Mouse (Mus musculus) layer of hippocampus, adult 11-12 months (tissue): Measurements from ENCODE around the gene Rtl3.
A peak's percentile ranks its signal among the peaks of the same experiment; 100 is the strongest.

Experiments
- DNase-seq: peaks from one replicate; pipeline ENCODE4 v3.0.0; 2022; ENCODE audit warnings: low spot score

Gene Rtl3

DNA sequence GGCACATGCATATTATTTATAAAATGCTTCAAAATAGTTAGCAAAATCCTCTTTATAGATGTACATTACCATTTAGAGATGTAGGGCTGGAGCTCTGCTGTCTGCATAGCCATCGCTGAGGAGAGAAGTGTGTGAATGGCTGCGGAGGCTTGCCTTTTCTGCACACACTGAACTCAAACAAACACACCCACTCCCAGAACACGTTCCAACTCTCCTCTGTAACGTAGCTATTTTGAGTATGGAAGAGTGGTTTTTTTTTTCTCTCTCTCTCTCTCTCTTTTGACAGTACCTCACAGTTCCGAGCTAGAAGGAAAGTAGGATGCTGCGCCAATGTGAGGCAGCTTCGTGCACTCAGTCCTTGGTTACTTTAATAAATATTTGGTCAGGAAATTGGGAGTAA, at the start of gene Rtl3:
TSS of gene Rtl3 (minus strand) at position 236 of the 400 bp plus-strand sequence.
- peak; percentile 20 for DNase-seq

DNA sequence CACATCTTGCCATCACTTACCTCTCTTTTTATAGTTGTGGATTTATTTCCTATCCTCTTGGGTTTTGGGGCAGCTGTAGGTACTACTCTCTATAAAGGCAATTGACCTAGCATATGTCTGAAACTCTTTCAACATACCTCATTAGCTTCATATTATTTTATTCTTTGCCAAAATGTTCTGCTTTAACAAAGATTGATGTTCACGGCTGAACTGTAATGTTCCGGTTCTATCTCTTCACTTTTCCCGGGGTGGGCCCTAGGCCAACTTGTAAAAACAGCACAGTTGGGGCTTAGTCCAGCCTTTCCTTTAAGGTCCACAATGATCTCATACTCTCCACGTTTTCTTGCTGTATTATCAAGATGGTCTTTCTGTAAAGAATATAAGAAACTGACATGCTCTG, 31.9 kb upstream of the Rtl3 start:
- no peak for DNase-seq

DNA sequence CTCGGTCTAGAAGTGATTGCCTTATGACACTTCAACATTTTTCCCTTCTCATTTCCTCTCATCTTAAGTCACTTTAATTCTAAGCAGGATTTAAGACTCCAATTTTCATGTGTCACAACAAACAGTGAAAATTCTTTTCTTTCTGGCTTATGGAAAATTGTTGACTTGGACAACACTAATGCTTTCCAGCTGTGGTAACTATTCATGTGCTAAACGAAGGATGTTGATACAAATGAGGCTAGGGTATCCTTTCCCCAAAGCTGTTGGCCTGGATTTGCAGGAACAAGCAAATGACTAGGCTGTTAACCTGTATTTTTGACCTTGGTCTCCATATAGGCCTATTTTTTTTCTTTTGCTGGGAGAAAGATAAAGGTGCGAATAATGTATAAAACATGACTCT, 31.4 kb upstream of the Rtl3 start:
- DNase-seq, result no peak

DNA sequence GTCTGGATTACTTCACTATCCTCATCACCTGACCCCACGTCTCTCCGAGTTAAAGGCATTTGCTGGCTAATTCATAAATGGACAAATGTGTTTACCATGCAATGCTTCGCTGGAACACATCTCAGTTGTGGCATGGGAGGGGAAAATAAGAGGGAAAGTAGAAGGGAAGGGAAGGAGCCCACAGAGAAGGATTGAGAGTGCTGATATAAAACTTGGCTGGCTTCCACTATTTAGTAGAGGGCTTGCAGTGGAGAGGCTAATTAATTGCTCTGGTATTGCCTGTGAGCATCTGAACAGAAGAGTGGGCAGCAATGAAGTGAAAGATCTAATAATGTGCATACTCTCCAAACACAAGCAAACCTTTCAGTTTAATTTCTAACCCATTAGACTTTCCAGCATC, 31.0 kb upstream of the Rtl3 start:
- DNase-seq, result no peak

DNA sequence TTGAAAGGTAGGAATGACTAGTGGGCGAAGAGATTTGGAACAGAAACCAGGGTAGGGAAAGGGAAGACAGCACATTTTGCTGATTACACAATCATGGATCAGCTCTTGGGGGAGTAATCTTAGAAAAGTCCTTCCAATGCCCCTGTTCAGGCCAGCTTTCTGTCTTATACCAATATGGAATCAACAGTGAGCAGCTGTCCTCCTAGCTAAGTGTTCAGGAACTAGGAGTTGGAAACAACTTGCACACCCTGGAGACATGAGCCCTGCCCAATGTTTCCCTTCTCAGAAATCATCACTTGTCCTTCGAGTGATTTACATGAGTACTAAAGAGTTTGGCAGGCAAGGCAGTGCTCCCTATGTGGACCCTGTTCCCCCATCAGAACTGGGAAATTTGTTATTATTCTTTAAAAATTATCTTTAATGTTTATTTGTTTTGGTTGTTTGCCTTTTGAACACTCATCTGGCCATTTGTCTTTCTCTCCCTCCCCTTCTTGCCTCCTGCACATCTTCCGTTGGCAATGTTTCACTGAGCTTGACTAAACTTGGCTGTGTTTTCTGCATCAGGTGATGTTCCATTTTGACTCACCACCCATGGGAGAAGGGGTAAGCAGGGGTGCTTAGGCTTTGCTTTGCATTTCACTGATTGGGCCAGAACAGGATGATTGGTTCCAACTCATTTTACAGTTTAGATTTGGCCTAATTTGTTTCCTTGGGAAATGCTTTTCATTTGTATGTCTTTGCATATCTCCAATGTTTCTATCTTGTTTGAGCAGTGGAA, 13.3 kb upstream of the Rtl3 start:
- no peak for DNase-seq

DNA sequence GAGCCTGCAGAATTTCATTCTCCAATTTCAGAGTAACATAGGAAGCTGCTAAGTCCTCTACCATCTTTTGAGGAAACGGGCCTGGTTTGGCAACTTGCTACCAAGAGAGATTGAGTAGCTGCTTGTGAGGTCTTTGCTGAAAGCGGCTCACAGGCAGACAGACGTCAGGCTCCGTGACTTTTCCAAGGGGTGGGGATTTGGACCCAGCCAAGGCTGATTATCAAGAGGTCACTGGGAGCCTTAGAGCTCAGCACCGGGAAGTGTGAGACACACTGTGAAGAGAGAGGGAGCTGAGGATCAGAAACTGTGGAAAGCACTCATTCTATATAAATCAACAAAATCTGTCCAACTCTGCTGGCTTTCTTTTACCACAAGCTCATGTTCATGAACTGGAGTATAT, 853 bp downstream of the Rtl3 start:
- DNase-seq, result no peak

DNA sequence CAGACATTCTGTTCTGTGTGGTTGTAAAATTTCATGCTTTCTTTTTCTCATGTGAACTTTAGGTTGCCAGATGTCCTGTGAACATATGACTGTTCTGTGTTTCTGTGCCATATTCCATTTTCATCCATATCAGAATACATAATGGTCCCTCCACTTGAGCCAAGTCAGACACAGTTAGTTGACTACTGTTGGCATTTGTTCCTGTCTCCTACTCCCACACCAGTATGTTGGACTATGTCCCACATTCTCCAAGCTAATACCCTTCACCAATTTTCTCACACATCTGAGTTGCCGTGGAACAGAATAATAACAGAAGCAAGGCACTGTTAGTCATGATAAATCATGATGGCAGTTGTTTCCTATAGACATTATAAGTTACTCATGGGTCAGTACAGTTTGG, 9.9 kb downstream of the Rtl3 start:
- DNase-seq, result peak; percentile 2

DNA sequence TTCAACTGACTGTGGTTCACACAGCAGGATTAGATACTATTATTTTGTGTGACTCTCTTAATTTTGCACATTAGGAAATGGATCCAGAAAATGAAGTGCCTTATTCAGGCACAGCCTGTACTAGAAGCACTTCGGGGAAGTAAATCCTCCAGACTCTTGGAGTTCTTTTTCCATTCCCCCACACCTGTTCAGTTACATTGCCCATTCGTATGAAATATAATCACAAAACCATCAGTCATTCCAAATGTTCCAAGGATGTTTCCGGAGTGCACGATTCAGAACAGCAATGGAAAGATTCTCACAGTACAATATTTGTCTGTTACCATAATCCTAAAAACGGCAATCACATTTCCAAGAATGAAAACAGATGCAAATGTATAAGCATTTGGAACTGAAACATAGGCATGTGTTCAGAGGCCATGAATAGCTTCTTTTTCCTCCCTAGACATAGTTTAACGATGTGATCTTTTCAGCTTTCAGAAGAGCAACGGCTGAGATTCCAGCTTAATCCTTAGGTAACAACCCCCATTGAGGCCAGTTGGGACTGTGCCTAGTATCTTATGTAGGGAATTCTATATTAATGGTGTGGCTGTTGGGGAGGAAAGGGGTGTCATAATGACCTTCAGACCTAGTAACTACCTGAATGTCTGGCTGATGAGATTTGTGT, 30.8 kb downstream of the Rtl3 start:
- no peak for DNase-seq

DNA sequence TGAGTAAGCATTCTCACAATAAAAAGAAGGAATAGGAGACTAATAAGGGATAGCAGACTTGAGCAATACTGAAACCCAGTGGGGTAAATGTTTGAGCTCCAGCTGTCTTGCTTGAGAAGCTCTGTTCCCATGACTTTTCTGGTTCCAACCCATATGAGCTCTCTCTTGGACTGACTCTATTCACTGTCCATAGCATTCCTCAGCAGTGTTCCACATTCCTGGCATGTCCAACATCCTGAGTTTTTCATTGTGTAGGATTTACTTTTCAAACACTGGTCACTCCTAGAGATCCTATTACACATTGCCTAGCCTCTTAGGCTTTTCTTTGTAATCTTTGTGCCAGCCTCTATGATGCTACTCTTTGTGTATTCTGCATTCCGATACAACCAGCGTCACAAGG, 36.1 kb downstream of the Rtl3 start:
- DNase-seq, result no peak

DNA sequence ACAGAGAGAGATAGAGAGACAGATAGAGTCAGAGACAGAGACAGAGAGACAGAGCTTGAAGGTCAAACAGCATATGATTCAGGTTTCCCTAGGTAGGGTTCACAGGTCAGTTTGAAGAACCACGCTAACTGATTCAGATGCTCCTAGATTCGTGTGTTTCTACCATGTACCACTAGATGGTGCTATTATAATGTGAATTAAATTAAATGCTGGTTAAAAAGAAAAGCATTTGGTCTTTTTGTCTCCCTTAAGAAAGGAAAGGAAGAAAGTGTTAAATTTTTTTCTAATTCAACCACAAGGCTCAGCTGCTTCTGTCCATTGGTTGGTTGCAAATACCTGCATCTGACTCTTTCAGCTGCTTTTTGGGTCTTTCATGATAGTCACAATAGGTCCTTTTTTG, 45.8 kb downstream of the Rtl3 start:
- DNase-seq, result no peak
